Mouse (Mus musculus) forebrain, embryonic 14.5 days (tissue): Measurements from ENCODE around the gene Gpsm1. TPM values are rescaled to one million over a fixed set of nuclear protein-coding genes. Genes with fewer than 3 reads are reported as not detected.

ENCODE experiments used
- ATAC-seq: fragments of 200-750 bp; cut with Nextera tagmentation; 2 replicates; pipeline ENCODE4 v1.8.0; 2017; ENCODE audit warnings: mild to moderate bottlenecking, moderate library complexity
- DNase-seq: peaks from one replicate; pipeline ENCODE4 v3.0.0-alpha.2; 2015; ENCODE audit warnings: low spot score
- H3K27ac ChIP-seq: fragments of 300-500 bp; sonication (generic); 2 replicates; pipeline ENCODE4 v1.5.1; 2014; ENCODE audit warnings: low read depth, mild to moderate bottlenecking, control low read depth, low read length, moderate library complexity
- H3K27me3 ChIP-seq: fragments of 300-500 bp; sonication (generic); replicated peaks from 2 replicates; pipeline ENCODE4 v1.6.1; 2014; ENCODE audit warnings: low read length, control low read depth, mixed read lengths; ENCODE audit not compliant: control insufficient read depth, insufficient read depth
- H3K36me3 ChIP-seq: fragments of 300-500 bp; sonication (generic); 2 replicates; pipeline ENCODE4 v1.6.1; 2014; ENCODE audit warnings: low read length, control low read depth; ENCODE audit not compliant: control insufficient read depth, insufficient read depth
- H3K4me1 ChIP-seq: fragments of 300-500 bp; sonication (generic); 2 replicates; pipeline ENCODE4 v1.6.1; 2014; ENCODE audit warnings: antibody characterized with exemption, low read length, control low read depth; ENCODE audit not compliant: control insufficient read depth, insufficient read depth
- H3K4me2 ChIP-seq: fragments of 300-500 bp; sonication (generic); 2 replicates; pipeline ENCODE4 v1.6.1; 2014; ENCODE audit warnings: mild to moderate bottlenecking, control low read depth, low read length
- H3K4me3 ChIP-seq: fragments of 300-500 bp; sonication (generic); 2 replicates; pipeline ENCODE4 v1.5.1; 2014; ENCODE audit warnings: low read depth, low read length, control low read depth
- H3K9ac ChIP-seq: fragments of 300-500 bp; sonication (generic); 2 replicates; pipeline ENCODE4 v1.6.1; 2014; ENCODE audit warnings: mild to moderate bottlenecking, low read length, control low read depth, moderate library complexity
- H3K9me3 ChIP-seq: fragments of 300-500 bp; sonication (generic); replicated peaks from 2 replicates; pipeline ENCODE4 v1.6.1; 2016; ENCODE audit warnings: low read length, control low read depth, mixed read lengths; ENCODE audit not compliant: control insufficient read depth
- WGBS: fragments of 180-500 bp; shearing (Covaris S2); extraction: QIAGEN DNeasy Blood & Tissue Kit; methylation state at CpG from one replicate; pipeline ENCODE4 v1.1.7; 2014; 5-methylcytosine and 5-hydroxymethylcytosine counted together
- polyA plus RNA-seq: library from polyadenylated mRNA; unstranded; fragments of >200 nt; fragmentation: Nextera tagmentation; extraction: Ambion mirVana; gene quantifications from 2 replicates; pipeline ENCODE4 v1.2.1, GENCODE M21; 2014

The Gpsm1 gene
- polyA plus RNA-seq, 1 experiment from 2014 or later, result 56.0 TPM

DNA sequence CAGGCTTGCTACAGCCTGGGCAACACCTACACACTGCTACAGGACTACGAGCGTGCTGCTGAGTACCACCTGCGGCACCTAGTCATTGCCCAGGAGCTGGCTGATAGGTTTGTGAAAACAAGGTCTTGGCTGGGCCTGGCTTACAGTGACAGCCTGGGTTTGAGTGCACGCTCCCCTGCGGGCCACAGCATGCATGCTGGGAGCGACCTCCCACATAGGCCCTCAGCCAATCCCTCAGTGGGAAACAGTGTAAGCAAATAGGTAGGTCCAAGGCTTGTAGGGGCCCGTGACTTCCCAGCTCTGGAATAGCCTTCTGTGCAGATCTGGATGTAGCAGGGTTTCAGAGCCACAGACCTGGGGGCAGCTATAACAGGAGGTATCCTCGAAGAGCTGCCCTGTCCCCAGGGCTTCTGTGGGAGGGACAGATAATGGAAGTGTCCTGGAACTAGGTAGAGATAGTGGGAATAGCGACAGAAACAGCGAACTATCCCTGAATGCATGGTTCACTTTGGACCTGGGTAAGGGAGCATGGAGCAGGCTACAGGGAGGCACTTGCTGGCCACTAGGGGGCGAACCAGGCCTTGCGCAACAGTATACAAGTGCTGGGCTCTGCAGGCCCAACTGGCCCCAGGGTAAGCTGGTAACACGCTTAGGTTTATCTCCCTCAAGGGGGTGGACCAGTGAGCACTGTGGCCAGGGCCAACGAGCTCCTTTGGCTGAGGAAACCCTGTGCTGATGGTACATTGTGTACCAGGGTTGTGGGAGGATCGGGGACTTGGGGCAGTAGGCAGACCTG, 10.3 kb downstream of the Gpsm1 start:
- 70% methylated on average over 15 of the region's 15 CpGs for WGBS
- Histone ChIP-seq H3K4me3 (no peak overlapping the region), H3K9ac (no peak overlapping the region), H3K36me3 (peaks cover 79% of the 10 kb centered on the region), H3K4me2 (no peak overlapping the region), H3K9me3 (no peaks in the 10 kb centered on the region), H3K27me3 (no peaks in the 10 kb centered on the region), H3K4me1 (no peaks in the 10 kb centered on the region), H3K27ac (no peak overlapping the region)
- peak; percentile 61 for DNase-seq
- ATAC-seq, result peak; percentile 77; the same call in 1 of the 2 replicates

DNA sequence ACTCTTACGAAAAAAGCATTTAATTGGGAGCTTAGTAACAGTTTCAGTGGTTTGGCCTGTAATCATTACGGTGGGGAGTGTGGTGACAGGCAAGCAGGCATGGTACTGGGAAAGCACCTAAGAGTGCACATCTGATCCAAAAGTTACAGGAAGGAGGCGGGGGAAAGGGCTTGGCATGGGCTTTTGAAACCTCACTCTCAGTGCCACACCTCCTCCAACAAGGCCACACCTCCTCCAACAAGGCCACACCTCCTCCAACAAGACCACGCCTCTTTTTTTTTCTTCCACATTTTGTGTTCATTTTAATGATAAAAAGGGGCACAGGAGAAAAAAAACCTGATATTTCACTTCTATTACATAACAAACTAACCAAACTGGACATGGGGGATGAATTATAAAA, 12.5 kb downstream of the Gpsm1 start:
- Histone ChIP-seq H3K4me2 (no peak overlapping the region), H3K36me3 (peaks cover 91% of the 10 kb centered on the region), H3K4me3 (no peak overlapping the region), H3K27ac (no peak overlapping the region), H3K4me1 (no peaks in the 10 kb centered on the region), H3K9me3 (no peaks in the 10 kb centered on the region), H3K9ac (no peak overlapping the region), H3K27me3 (no peaks in the 10 kb centered on the region)
- WGBS, result 90% methylated on average over 4 of the region's 4 CpGs
- no peak for DNase-seq
- no peak for ATAC-seq

DNA sequence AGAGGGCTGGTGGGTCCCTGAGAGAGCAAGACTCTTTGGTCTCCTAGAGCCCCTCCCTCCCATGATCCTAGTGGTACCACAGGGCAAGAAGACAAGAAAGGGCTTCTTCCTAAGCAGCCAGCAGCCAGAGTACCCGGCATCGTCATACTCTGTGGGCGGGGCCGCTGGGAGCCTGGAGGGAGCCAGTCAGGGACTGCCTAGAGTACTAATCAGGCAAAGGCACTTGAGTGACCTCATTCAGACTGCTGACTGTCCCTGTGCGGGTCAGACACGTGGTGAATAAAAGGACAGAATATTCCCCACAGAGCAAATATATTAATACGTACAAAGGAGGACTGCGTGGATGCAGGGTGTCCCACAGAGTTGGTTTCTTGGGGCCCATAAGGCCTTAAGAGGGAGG, 14.1 kb downstream of the Gpsm1 start:
- Histone ChIP-seq H3K27ac (no peak overlapping the region), H3K27me3 (no peaks in the 10 kb centered on the region), H3K4me1 (no peaks in the 10 kb centered on the region), H3K36me3 (peaks cover 77% of the 10 kb centered on the region), H3K4me2 (no peak overlapping the region), H3K4me3 (no peak overlapping the region), H3K9ac (no peak overlapping the region), H3K9me3 (no peaks in the 10 kb centered on the region)
- 54% methylated on average over 8 of the region's 8 CpGs for WGBS
- no peak for DNase-seq
- ATAC-seq, result no peak

DNA sequence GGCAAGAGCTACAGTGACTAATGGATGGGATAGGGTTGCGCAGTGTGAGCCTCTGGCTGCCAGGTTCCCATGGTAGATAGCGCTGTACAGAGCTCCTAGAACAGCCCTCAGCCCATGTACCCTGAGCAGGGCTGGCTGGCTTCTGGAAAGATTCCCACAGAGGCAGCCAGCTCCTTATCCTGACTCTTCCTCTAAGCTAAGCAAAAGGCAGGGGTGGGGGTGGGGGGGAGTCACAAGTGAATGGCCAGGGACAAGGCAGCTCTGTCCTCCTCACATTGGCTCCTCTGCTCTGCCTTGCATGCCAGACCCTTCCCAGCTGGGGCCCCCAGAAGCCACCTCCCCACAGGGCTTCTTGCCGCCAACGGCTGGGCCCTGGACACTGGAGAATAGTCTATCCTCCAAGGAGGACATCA, 14.7 kb downstream of the Gpsm1 start:
- no peak overlapping the region for H3K4me3 ChIP-seq
- H3K4me2 ChIP-seq, result no peak overlapping the region
- ATAC-seq (no peak), DNase-seq (no peak)
- H3K4me1 ChIP-seq, result no peaks in the 10 kb centered on the region
- H3K36me3 ChIP-seq, result peaks cover 70% of the 10 kb centered on the region
- H3K9ac ChIP-seq, result no peak overlapping the region
- H3K27me3 ChIP-seq, result no peaks in the 10 kb centered on the region
- H3K9me3 ChIP-seq, result no peaks in the 10 kb centered on the region
- WGBS, result 94% methylated on average over 4 of the region's 4 CpGs
- H3K27ac ChIP-seq, result no peak overlapping the region

DNA sequence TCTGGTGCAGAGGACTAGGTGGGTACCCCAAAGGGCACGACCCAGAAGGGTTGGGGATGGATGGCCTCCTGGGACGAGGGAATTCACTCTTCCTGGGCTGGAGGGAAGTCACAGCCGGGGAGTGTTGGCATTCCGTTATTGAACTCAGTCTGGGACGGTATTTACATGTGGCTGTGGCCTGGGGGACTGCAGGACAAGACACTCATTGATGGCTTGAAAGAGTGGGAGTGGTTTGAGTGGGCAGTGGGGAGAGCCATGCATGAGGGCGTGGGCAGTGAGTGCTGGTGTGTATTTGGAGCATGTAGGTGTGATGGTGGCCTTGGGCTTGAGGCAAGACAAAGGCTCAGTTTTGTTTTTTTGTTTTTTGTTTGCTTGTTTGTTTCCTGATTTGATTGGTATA, 15.4 kb downstream of the Gpsm1 start:
- no peak overlapping the region for H3K4me3 ChIP-seq
- H3K9me3 ChIP-seq, result no peaks in the 10 kb centered on the region
- DNase-seq, result no peak
- ATAC-seq, result no peak
- H3K36me3 ChIP-seq, result peaks cover 64% of the 10 kb centered on the region
- H3K4me1 ChIP-seq, result no peaks in the 10 kb centered on the region
- H3K27ac ChIP-seq, result no peak overlapping the region
- 80% methylated on average over 6 of the region's 6 CpGs for WGBS
- H3K27me3 ChIP-seq, result no peaks in the 10 kb centered on the region
- H3K4me2 ChIP-seq, result no peak overlapping the region
- H3K9ac ChIP-seq, result no peak overlapping the region

DNA sequence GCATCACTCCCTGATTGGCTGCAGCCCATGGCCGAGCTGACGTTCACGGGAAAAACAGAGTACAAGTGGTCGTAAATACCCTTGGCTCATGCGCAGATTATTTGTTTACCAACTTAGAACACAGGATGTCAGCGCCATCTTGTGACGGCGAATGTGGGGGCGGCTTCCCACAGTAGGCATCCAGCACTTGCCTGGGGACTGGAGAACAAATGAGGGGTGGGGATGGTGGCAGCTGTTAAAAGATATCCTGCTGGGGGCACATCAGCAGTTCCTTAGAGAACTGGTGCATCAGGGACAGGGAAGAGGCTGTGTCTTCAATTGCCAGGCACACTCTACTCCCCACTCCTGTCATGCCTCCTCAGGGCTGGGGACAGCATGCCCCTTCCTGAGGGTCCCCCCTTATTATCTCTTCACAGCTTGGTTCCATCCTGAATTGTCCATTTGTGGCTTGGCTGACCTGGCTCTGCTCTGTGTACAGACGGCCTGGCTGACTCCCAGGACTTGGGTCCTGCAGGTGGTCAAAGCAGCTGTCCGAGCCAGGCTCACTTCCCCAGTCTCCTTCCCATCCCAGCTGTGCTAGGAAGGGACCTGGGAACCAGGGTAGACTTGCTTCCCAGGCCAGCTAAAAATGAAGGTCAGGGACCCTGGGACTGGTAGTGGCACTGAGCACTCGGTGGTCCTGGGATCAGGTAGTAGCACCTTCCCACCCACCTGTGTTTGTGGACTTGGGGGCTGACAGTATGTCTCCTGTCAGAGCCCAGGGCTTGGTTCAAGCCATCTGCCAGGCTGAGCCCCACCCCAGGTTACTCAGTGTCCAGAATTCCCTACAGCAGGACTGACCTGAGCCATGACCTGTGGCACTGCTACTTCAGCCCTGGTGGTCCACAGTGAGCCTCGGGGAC, 23.2 kb downstream of the Gpsm1 start:
- H3K27ac ChIP-seq, result no peak overlapping the region
- DNase-seq (no peak), ATAC-seq (0 out of 2 replicates have a peak, but pooled peaks have one; percentile 12)
- H3K4me3 ChIP-seq, result no peak overlapping the region
- no peaks in the 10 kb centered on the region for H3K9me3 ChIP-seq
- WGBS, result 83% methylated on average over 8 of the region's 13 CpGs
- no peak overlapping the region for H3K9ac ChIP-seq
- H3K4me1 ChIP-seq, result no peaks in the 10 kb centered on the region
- no peak overlapping the region for H3K4me2 ChIP-seq
- no peaks in the 10 kb centered on the region for H3K27me3 ChIP-seq
- H3K36me3 ChIP-seq, result peaks cover 49% of the 10 kb centered on the region

DNA sequence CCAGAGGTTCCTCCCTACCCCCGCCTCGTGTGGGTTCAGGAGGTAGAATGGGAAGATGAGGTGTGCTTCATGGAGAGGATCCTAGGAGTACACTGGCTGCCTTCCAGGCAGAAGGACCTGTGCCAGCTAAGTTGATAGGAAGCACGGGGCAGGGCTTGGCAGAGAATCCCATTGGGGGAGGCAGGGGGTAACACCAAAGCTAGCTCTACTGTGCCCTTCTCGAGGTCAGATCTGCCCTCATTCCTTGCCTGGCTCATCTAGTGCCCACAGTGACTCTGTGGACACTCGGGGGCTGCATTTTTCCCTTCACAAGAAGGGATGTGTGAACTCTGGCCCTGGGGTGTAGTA, 23.9 kb downstream of the Gpsm1 start:
- ATAC-seq (no peak), DNase-seq (no peak)
- 87% methylated on average over 5 of the region's 5 CpGs for WGBS
- no peak overlapping the region for H3K9ac ChIP-seq
- no peaks in the 10 kb centered on the region for H3K27me3 ChIP-seq
- no peak overlapping the region for H3K4me3 ChIP-seq
- no peaks in the 10 kb centered on the region for H3K9me3 ChIP-seq
- H3K27ac ChIP-seq, result no peak overlapping the region
- no peak overlapping the region for H3K4me2 ChIP-seq
- H3K36me3 ChIP-seq, result peaks cover 55% of the 10 kb centered on the region
- H3K4me1 ChIP-seq, result no peaks in the 10 kb centered on the region

DNA sequence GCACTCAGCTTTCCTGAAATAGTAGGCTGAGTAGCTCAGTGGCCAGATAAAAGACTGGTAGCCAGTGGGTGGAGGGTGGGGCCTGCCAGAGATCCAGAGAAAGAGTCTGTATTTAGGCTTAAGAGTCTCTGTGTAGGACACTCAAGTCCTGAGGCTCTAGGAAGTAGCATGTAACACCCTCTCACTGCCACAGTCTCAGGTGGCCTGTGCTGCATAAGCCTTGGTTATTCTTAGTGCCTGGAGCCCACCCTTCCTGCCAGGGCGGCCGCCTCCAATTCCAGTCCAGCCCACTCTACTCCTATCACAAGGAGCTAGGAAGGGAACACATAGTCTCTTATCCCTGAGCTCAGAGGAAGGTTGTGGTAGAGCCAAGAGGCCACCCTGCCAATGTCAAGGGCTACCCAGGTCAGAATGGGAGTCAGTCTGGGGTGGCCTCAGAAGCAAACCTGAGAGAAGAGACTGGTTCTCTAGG, 26.2 kb downstream of the Gpsm1 start:
- Histone ChIP-seq H3K27ac (no peak overlapping the region), H3K36me3 (peaks cover 79% of the 10 kb centered on the region), H3K4me2 (no peak overlapping the region), H3K9me3 (no peaks in the 10 kb centered on the region), H3K4me3 (no peak overlapping the region), H3K4me1 (no peaks in the 10 kb centered on the region), H3K9ac (no peak overlapping the region), H3K27me3 (no peaks in the 10 kb centered on the region)
- ATAC-seq (no peak), DNase-seq (no peak)
- WGBS, result 90% methylated on average over 2 of the region's 2 CpGs

DNA sequence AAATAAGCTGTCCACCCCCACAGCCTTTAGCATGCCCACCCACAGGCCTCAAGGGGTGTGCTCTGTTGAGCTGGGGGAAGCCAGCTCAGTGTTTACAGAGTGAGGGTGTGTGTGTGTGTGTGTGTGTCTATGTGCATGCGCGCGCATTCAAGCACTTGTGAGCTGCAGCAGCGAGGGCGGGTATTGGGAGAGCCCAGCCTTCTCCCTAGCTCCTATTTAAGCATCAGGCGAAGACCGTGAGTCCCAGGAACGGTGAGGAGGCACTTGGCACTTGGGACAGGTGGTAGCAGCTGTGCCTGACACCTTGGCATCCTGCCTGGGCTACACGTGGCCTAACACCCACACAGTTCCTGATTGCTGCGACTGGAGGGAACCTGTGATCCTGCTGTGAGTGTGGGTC, 26.7 kb downstream of the Gpsm1 start:
- no peak overlapping the region for H3K4me2 ChIP-seq
- H3K4me3 ChIP-seq, result no peak overlapping the region
- H3K4me1 ChIP-seq, result no peaks in the 10 kb centered on the region
- no peak overlapping the region for H3K9ac ChIP-seq
- H3K9me3 ChIP-seq, result no peaks in the 10 kb centered on the region
- peaks cover 84% of the 10 kb centered on the region for H3K36me3 ChIP-seq
- no peaks in the 10 kb centered on the region for H3K27me3 ChIP-seq
- 70% methylated on average over 10 of the region's 10 CpGs for WGBS
- no peak for ATAC-seq
- DNase-seq, result peak; percentile 46
- H3K27ac ChIP-seq, result no peak overlapping the region
